Mouse (Mus musculus) lung, postnatal 0 days (tissue): ENCODE measurements at regions not wholly inside any gene's neighbourhood (a gene's known extent, or its start where the extent isn't known, plus 50 kb on each side); places are given as distances from the start of the nearest gene placed in this dataset.

Source experiments
- CTCF ChIP-seq: IDR thresholded peaks from 2 replicates; pipeline ENCODE4 v1.5.1; 2016; ENCODE audit warnings: antibody characterized with exemption, mild to moderate bottlenecking
- EP300 ChIP-seq: IDR thresholded peaks from 2 replicates; pipeline ENCODE4 v1.6.1; 2016; ENCODE audit warnings: antibody characterized with exemption, mild to moderate bottlenecking, control low read depth

DNA sequence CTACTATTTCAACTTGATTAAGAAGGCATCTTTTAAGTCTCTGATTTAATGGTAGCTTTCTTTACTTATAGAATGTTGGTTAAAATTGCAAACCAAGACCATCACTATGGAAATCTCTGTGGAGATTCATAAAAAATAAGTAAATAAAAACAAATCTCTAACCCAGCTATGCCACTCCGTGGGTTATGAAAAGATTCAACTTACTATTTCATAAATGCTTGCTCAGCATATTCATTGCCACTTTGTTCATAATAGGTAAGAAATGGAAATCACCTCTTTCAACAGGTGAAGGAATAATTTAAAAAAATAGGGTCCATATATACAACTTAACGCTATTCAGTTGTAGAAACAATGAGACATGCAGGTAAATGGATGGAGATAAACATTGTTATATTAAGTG is 679.9 kb downstream of the 1190002N15Rik start:
- TF ChIP-seq EP300, result no peak
- no peak for TF ChIP-seq CTCF
